ENCODE assay signal across 17 mouse cellular contexts in genomic region chr12:108118503-108118901, GRCm38 (mm10).
DNase-seq lines count a peak whose midpoint lies in the region; ATAC-seq lines count a peak whose summit lies in the region.
"Had no signal": no experiment of that assay in that cellular context is flagged by ENCODE, and none has a peak within 500 bp of the region (broad histone marks: within the 10 kb centered on the region; RNA-seq: fewer than 3 reads in every experiment).

No protein-coding gene starts in this region.

- 41% methylated on average over 10 of the region's 10 CpGs for WGBS in heart, embryonic 14.5 days
- 63% methylated on average over 10 of the region's 10 CpGs for WGBS in hindbrain, embryonic 11.5 days
- 49% methylated on average over 10 of the region's 10 CpGs for WGBS in hindbrain, embryonic 13.5 days
- WGBS in midbrain, embryonic 15.5 days: 40% methylated on average over 10 of the region's 10 CpGs
- 76% methylated on average over 10 of the region's 10 CpGs for WGBS in embryonic facial prominence, embryonic 10.5 days

- no peak overlapping the region for H3K9ac ChIP-seq in heart, embryonic 14.5 days (ENCODE audit: low read length)
- H3K9ac ChIP-seq in hindbrain, embryonic 11.5 days (ENCODE audit: low read depth, low read length): no peak overlapping the region
- no peak overlapping the region for H3K9ac ChIP-seq in hindbrain, embryonic 13.5 days
- H3K9ac ChIP-seq in midbrain, embryonic 15.5 days: no peak overlapping the region; the same call in 1 of the 2 replicates
- H3K9ac ChIP-seq: embryonic facial prominence, embryonic 13.5 days; limb, embryonic 12.5 days; liver, embryonic 15.5 days had no signal

- no peak for ATAC-seq in heart, embryonic 14.5 days (ENCODE audit: insufficient number of reproducible peaks, insufficient read depth, low FRiP score, low read depth)
- ATAC-seq in hindbrain, embryonic 11.5 days (ENCODE audit: low FRiP score): no peak; the same call in 1 of the 2 replicates
- peak; percentile 46; the same call in 1 of the 2 replicates for ATAC-seq in hindbrain, embryonic 13.5 days (ENCODE audit: low FRiP score)
- 0 out of 2 replicates have a peak, but pooled peaks have one; percentile 11 for ATAC-seq in midbrain, embryonic 15.5 days (replicated peaks)
- ATAC-seq: activated CD4-positive, CD25-positive, alpha-beta regulatory T cell, adult 4 months; intestine, postnatal 0 days had no signal

- H3K27ac ChIP-seq in heart, embryonic 14.5 days (replicated peaks in 1 of 2; ENCODE audit: control insufficient read depth in 1 of 2, insufficient read depth in 1 of 2, low read depth in 2 of 2, low read length in 2 of 2): no peak overlapping the region
- H3K27ac ChIP-seq in hindbrain, embryonic 11.5 days (ENCODE audit: low read depth, low read length): peak overlapping the region; percentile 40; the same call in 1 of the 2 replicates
- H3K27ac ChIP-seq in hindbrain, embryonic 13.5 days: peak overlapping the region; percentile 67
- H3K27ac ChIP-seq in midbrain, embryonic 15.5 days: peak overlapping the region; percentile 36
- H3K27ac ChIP-seq in embryonic facial prominence, embryonic 10.5 days (replicated peaks): no peak overlapping the region
- H3K27ac ChIP-seq: embryonic facial prominence, embryonic 13.5 days; limb, embryonic 12.5 days; liver, embryonic 15.5 days; macrophage had no signal

- DNase-seq in heart, postnatal 25 days (ENCODE audit: low spot score): no peak
- no peak for DNase-seq in hindbrain, embryonic 11.5 days (ENCODE audit: low spot score)
- DNase-seq in gastrocnemius, adult 8-10 months (ENCODE audit: low spot score in 2 of 2): no peak
- no peak for DNase-seq in embryonic facial prominence, embryonic 10.5 days (ENCODE audit: low spot score)
- DNase-seq: adrenal gland, postnatal 36 days; kidney, postnatal 25 days had no signal

- H3K27me3 ChIP-seq in heart, embryonic 14.5 days (ENCODE audit: control insufficient read depth, insufficient read depth, low read length): no peaks in the 10 kb centered on the region
- no peaks in the 10 kb centered on the region for H3K27me3 ChIP-seq in hindbrain, embryonic 11.5 days (ENCODE audit: control insufficient read depth, insufficient read depth, low read length)
- no peaks in the 10 kb centered on the region for H3K27me3 ChIP-seq in hindbrain, embryonic 13.5 days
- H3K27me3 ChIP-seq in midbrain, embryonic 15.5 days (replicated peaks): no peaks in the 10 kb centered on the region
- H3K27me3 ChIP-seq in embryonic facial prominence, embryonic 10.5 days (replicated peaks; ENCODE audit: low read depth, poor library complexity, severe bottlenecking): no peaks in the 10 kb centered on the region
- H3K27me3 ChIP-seq: CH12.LX; embryonic facial prominence, embryonic 13.5 days; limb, embryonic 12.5 days; liver, embryonic 15.5 days had no signal

- H3K9me3 ChIP-seq in heart, embryonic 14.5 days (ENCODE audit: control insufficient read depth, low read length): no peaks in the 10 kb centered on the region
- no peaks in the 10 kb centered on the region for H3K9me3 ChIP-seq in hindbrain, embryonic 11.5 days (ENCODE audit: control insufficient read depth, low read length)
- H3K9me3 ChIP-seq in hindbrain, embryonic 13.5 days: no peaks in the 10 kb centered on the region
- H3K9me3 ChIP-seq in midbrain, embryonic 15.5 days: no peaks in the 10 kb centered on the region
- no peaks in the 10 kb centered on the region for H3K9me3 ChIP-seq in embryonic facial prominence, embryonic 10.5 days
- H3K9me3 ChIP-seq: embryonic facial prominence, embryonic 13.5 days; limb, embryonic 12.5 days; liver, embryonic 15.5 days had no signal

- intact Hi-C loops in heart, postnatal 25 days (cut with DNase I): no loop called here

- H3K4me2 ChIP-seq in heart, embryonic 14.5 days (ENCODE audit: low read length): peak overlapping the region; percentile 54
- no peak overlapping the region for H3K4me2 ChIP-seq in hindbrain, embryonic 11.5 days (replicated peaks; ENCODE audit: low read depth, low read length)
- H3K4me2 ChIP-seq in hindbrain, embryonic 13.5 days: peak overlapping the region; percentile 42
- peak overlapping the region; percentile 36 for H3K4me2 ChIP-seq in midbrain, embryonic 15.5 days
- H3K4me2 ChIP-seq: embryonic facial prominence, embryonic 13.5 days; liver, embryonic 15.5 days had no signal

- no peak overlapping the region for H3K4me3 ChIP-seq in heart, embryonic 14.5 days (ENCODE audit: control insufficient read depth in 1 of 2, insufficient read depth in 1 of 2, low read depth in 1 of 2, low read length in 2 of 2)
- H3K4me3 ChIP-seq in hindbrain, embryonic 11.5 days (ENCODE audit: low read depth, low read length): no peak overlapping the region
- H3K4me3 ChIP-seq in hindbrain, embryonic 13.5 days: 0 out of 2 replicates have a peak overlapping the region, but pooled peaks have one; percentile 12
- 0 out of 2 replicates have a peak overlapping the region, but pooled peaks have one; percentile 4 for H3K4me3 ChIP-seq in midbrain, embryonic 15.5 days
- no peak overlapping the region for H3K4me3 ChIP-seq in embryonic facial prominence, embryonic 10.5 days
- H3K4me3 ChIP-seq: embryonic facial prominence, embryonic 13.5 days; limb, embryonic 12.5 days; liver, embryonic 15.5 days; myocyte had no signal

- peaks cover 7 to 11% of the 10 kb centered on the region in 2 experiments; a peak in 3 of 4 replicates for H3K4me1 ChIP-seq in heart, embryonic 14.5 days (ENCODE audit: control insufficient read depth in 2 of 2, insufficient read depth in 2 of 2, low read length in 2 of 2)
- peaks cover 5% of the 10 kb centered on the region for H3K4me1 ChIP-seq in hindbrain, embryonic 11.5 days (replicated peaks; ENCODE audit: control insufficient read depth, insufficient read depth, low read length)
- peaks cover 24% of the 10 kb centered on the region for H3K4me1 ChIP-seq in hindbrain, embryonic 13.5 days (replicated peaks)
- peaks cover 12% of the 10 kb centered on the region for H3K4me1 ChIP-seq in midbrain, embryonic 15.5 days
- peaks cover 22% of the 10 kb centered on the region for H3K4me1 ChIP-seq in embryonic facial prominence, embryonic 10.5 days
- H3K4me1 ChIP-seq: embryonic facial prominence, embryonic 13.5 days; liver, embryonic 15.5 days had no signal

- H3K36me3 ChIP-seq in heart, embryonic 14.5 days (ENCODE audit: control insufficient read depth, insufficient read depth, low read length): peaks cover 31% of the 10 kb centered on the region
- no peaks in the 10 kb centered on the region for H3K36me3 ChIP-seq in hindbrain, embryonic 11.5 days (ENCODE audit: control insufficient read depth, insufficient read depth, low read length)
- H3K36me3 ChIP-seq in hindbrain, embryonic 13.5 days: no peaks in the 10 kb centered on the region
- H3K36me3 ChIP-seq in midbrain, embryonic 15.5 days (replicated peaks): no peaks in the 10 kb centered on the region
- H3K36me3 ChIP-seq in embryonic facial prominence, embryonic 10.5 days (replicated peaks): peaks cover 28% of the 10 kb centered on the region

Comparison
In these comparisons a context has a peak if more than half of its experiments do, and no peak if none do; other contexts are left out.
1. ATAC-seq: peak in hindbrain, embryonic 13.5 days (single experiment) and midbrain, embryonic 15.5 days (single experiment); none in heart, embryonic 14.5 days (single experiment) and hindbrain, embryonic 11.5 days (single experiment).
2. H3K4me3 ChIP-seq: peak in hindbrain, embryonic 13.5 days (single experiment) and midbrain, embryonic 15.5 days (single experiment); none in heart, embryonic 14.5 days (0 of 2), hindbrain, embryonic 11.5 days (single experiment) and embryonic facial prominence, embryonic 10.5 days (single experiment).
3. H3K27ac ChIP-seq: peak in hindbrain, embryonic 11.5 days (single experiment), hindbrain, embryonic 13.5 days (single experiment) and midbrain, embryonic 15.5 days (single experiment); none in heart, embryonic 14.5 days (0 of 2) and embryonic facial prominence, embryonic 10.5 days (single experiment).